Comparison of ENCODE assay signal across 9 mouse cellular contexts in genomic region chr6:97488821-97489220, GRCm38 (mm10).
A peak's percentile ranks its signal among the peaks of the same experiment; 100 is the strongest.
DNase-seq lines count a peak whose midpoint lies in the region; ATAC-seq and TF ChIP-seq lines count a peak whose summit lies in the region.
"Had no signal": no experiment of that assay in that cellular context is flagged by ENCODE, and none has a peak within 500 bp of the region (broad histone marks: within the 10 kb centered on the region; RNA-seq: fewer than 3 reads in every experiment).

No protein-coding gene starts in this region.

- peaks cover 12% of the 10 kb centered on the region; the same call in 1 of the 2 replicates for H3K4me1 ChIP-seq in forebrain, postnatal 0 days (ENCODE audit: insufficient read depth)
- peaks cover 35% of the 10 kb centered on the region for H3K4me1 ChIP-seq in limb, embryonic 13.5 days

- intact Hi-C loops in gastrocnemius, adult 2 months (cut with DNase I) = loop anchor here (5.0 kb wide), 1 partner anchor 67 kb away; no protein-coding TSS in a partner anchor

- no peak for TF ChIP-seq CTCF in gastrocnemius, adult 2 months (IDR thresholded peaks at IDR 0.05)
- no peak for TF ChIP-seq CTCF in forebrain, postnatal 0 days (IDR thresholded peaks at IDR 0.05; ENCODE audit: low read depth)

- H3K9me3 ChIP-seq in forebrain, postnatal 0 days (ENCODE audit: low read length) = no peaks in the 10 kb centered on the region
- no peaks in the 10 kb centered on the region for H3K9me3 ChIP-seq in limb, embryonic 13.5 days

- no peaks in the 10 kb centered on the region for H3K27me3 ChIP-seq in forebrain, postnatal 0 days (ENCODE audit: insufficient read depth, low read length)
- peaks cover 39% of the 10 kb centered on the region for H3K27me3 ChIP-seq in limb, embryonic 13.5 days

- no peaks in the 10 kb centered on the region for H3K36me3 ChIP-seq in forebrain, postnatal 0 days (ENCODE audit: insufficient read depth)
- no peaks in the 10 kb centered on the region for H3K36me3 ChIP-seq in limb, embryonic 13.5 days

- H3K27ac ChIP-seq in gastrocnemius, adult 2 months = peak overlapping the region; percentile 86
- H3K27ac ChIP-seq in forebrain, postnatal 0 days (ENCODE audit: low read depth, low read length) = no peak overlapping the region
- no peak overlapping the region for H3K27ac ChIP-seq in limb, embryonic 13.5 days

- 27% methylated on average over 7 of the region's 7 CpGs for WGBS in forebrain, postnatal 0 days
- WGBS in limb, embryonic 13.5 days = 32% methylated on average over 7 of the region's 7 CpGs

- peak overlapping the region; percentile 97 for H3K4me2 ChIP-seq in forebrain, postnatal 0 days (ENCODE audit: low read depth)
- peak overlapping the region; percentile 97; the same call in 1 of the 2 replicates for H3K4me2 ChIP-seq in limb, embryonic 13.5 days (replicated peaks)

- no peak overlapping the region for H3K9ac ChIP-seq in forebrain, postnatal 0 days
- no peak overlapping the region for H3K9ac ChIP-seq in limb, embryonic 13.5 days

- peak overlapping the region; percentile 83 for H3K4me3 ChIP-seq in gastrocnemius, adult 2 months
- no peak overlapping the region for H3K4me3 ChIP-seq in forebrain, postnatal 0 days (ENCODE audit: low read depth, low read length)
- no peak overlapping the region for H3K4me3 ChIP-seq in limb, embryonic 13.5 days
- H3K4me3 ChIP-seq: megakaryocyte, embryonic 14.5 days had no signal

- peak; percentile 63 for ATAC-seq in forebrain, postnatal 0 days
- ATAC-seq in limb, embryonic 13.5 days (ENCODE audit: low FRiP score, low read depth) = no peak

- peak; percentile 66 for DNase-seq in gastrocnemius, adult 2 months
- DNase-seq in gastrocnemius, postnatal 4 days (ENCODE audit: low spot score in 2 of 2) = no peak
- DNase-seq in R1 (ENCODE audit: low read depth, low spot score) = peak; percentile 44
- DNase-seq in forebrain, postnatal 0 days = peak; percentile 35
- DNase-seq in thymus, postnatal 10 days (ENCODE audit: low spot score in 2 of 2) = no peak
- DNase-seq in urinary bladder, postnatal 25 days (ENCODE audit: low spot score) = no peak
- no peak for DNase-seq in spleen, postnatal 14 days (ENCODE audit: low spot score in 2 of 2)

Comparison
In these comparisons a context has a peak if more than half of its experiments do, and no peak if none do; other contexts are left out.
1. DNase-seq: peak in gastrocnemius, adult 2 months (single experiment), R1 (single experiment) and forebrain, postnatal 0 days (single experiment); none in gastrocnemius, postnatal 4 days (0 of 2), thymus, postnatal 10 days (0 of 2), urinary bladder, postnatal 25 days (single experiment) and spleen, postnatal 14 days (0 of 2).